Mouse (Mus musculus) adrenal gland, postnatal 10 days (tissue): ENCODE measurements at regions not wholly inside any gene's neighbourhood (a gene's known extent, or its start where the extent isn't known, plus 50 kb on each side); places are given as distances from the start of the nearest gene placed in this dataset.

ENCODE experiments used
- DNase-seq: peaks from one replicate; pipeline ENCODE4 v3.0.0; 2021; ENCODE audit warnings: mixed read lengths

GRCm38 (mm10) chr14:87348825-87349224 is 67.6 kb upstream of the Tdrd3 start:
- no peak for DNase-seq

GRCm38 (mm10) chr14:87365793-87366192 is 50.6 kb upstream of the Tdrd3 start:
- no peak for DNase-seq
